ENCODE assay signal across 14 mouse cellular contexts in genomic region chr13:78783591-78784240, GRCm38 (mm10).
"Had no signal": no experiment of that assay in that cellular context is flagged by ENCODE, and none has a peak within 500 bp of the region (broad histone marks: within the 10 kb centered on the region; RNA-seq: fewer than 3 reads in every experiment).

No protein-coding gene starts in this region.

- ATAC-seq: hindbrain, embryonic 16.5 days; inflammation-experienced regulatory T-cells, adult 6 months; midbrain, embryonic 16.5 days had no signal

- H3K4me1 ChIP-seq: hindbrain, embryonic 12.5 days; limb, embryonic 13.5 days; midbrain, embryonic 12.5 days had no signal

- H3K9ac ChIP-seq: hindbrain, embryonic 12.5 days; limb, embryonic 13.5 days; liver, embryonic 14.5 days; midbrain, embryonic 12.5 days had no signal

- H3K27ac ChIP-seq: hindbrain, embryonic 12.5 days; limb, embryonic 13.5 days; liver, embryonic 14.5 days; midbrain, embryonic 12.5 days had no signal

- H3K9me3 ChIP-seq: hindbrain, embryonic 12.5 days; limb, embryonic 13.5 days; midbrain, embryonic 12.5 days had no signal

- H3K4me2 ChIP-seq: hindbrain, embryonic 12.5 days; limb, embryonic 13.5 days; midbrain, embryonic 12.5 days had no signal

- DNase-seq: kidney, adult 9 months; left cerebral cortex, postnatal 4 days; lung, postnatal 10 days; right cerebral cortex, adult 18-20 months; right cerebral cortex, postnatal 25 days; thymus, adult 2 months; thymus, postnatal 25 days had no signal

- H3K36me3 ChIP-seq: hindbrain, embryonic 12.5 days; limb, embryonic 13.5 days; midbrain, embryonic 12.5 days had no signal

- H3K4me3 ChIP-seq: hindbrain, embryonic 12.5 days; limb, embryonic 13.5 days; midbrain, embryonic 12.5 days had no signal

- H3K27me3 ChIP-seq: hindbrain, embryonic 12.5 days; limb, embryonic 13.5 days; midbrain, embryonic 12.5 days had no signal
